Mouse (Mus musculus) neural tube, embryonic 15.5 days (tissue): ENCODE results near the gene Map3k6. TPM values are rescaled to one million over a fixed set of nuclear protein-coding genes. Genes with fewer than 3 reads are reported as not detected.

Experiments
- ATAC-seq: fragments of 200-750 bp; cut with Nextera tagmentation; 2 replicates; pipeline ENCODE4 v1.8.0; 2017; ENCODE audit warnings: mild to moderate bottlenecking, moderate TSS enrichment, moderate library complexity; ENCODE audit not compliant: low FRiP score
- H3K27ac ChIP-seq: fragments of 300-500 bp; sonication (generic); replicated peaks from 2 replicates; pipeline ENCODE4 v1.5.1; 2015; ENCODE audit warnings: mild to moderate bottlenecking, inconsistent platforms
- H3K27me3 ChIP-seq: fragments of 300-500 bp; sonication (generic); replicated peaks from 2 replicates; pipeline ENCODE4 v1.6.1; 2015; ENCODE audit warnings: inconsistent platforms
- H3K36me3 ChIP-seq: fragments of 300-500 bp; sonication (generic); 2 replicates; pipeline ENCODE4 v1.6.1; 2015; ENCODE audit warnings: inconsistent platforms
- H3K4me1 ChIP-seq: fragments of 300-500 bp; sonication (generic); 2 replicates; pipeline ENCODE4 v1.6.1; 2015; ENCODE audit warnings: inconsistent platforms
- H3K4me2 ChIP-seq: fragments of 300-500 bp; sonication (generic); 2 replicates; pipeline ENCODE4 v1.6.1; 2015; ENCODE audit warnings: inconsistent platforms, mild to moderate bottlenecking, moderate library complexity
- H3K4me3 ChIP-seq: fragments of 300-500 bp; sonication (generic); replicated peaks from 2 replicates; pipeline ENCODE4 v1.5.1; 2015; ENCODE audit warnings: mild to moderate bottlenecking, inconsistent platforms
- H3K9ac ChIP-seq: fragments of 300-500 bp; sonication (generic); replicated peaks from 2 replicates; pipeline ENCODE4 v1.6.1; 2015; ENCODE audit warnings: mild to moderate bottlenecking, inconsistent platforms
- H3K9me3 ChIP-seq: fragments of 300-500 bp; sonication (generic); replicated peaks from 2 replicates; pipeline ENCODE4 v1.6.1; 2016; ENCODE audit warnings: inconsistent platforms
- WGBS: fragments of 180-500 bp; shearing (Covaris S2); methylation state at CpG from one replicate; pipeline ENCODE4 v1.1.7; 2015; ENCODE audit warnings: mixed read lengths; 5-methylcytosine and 5-hydroxymethylcytosine counted together
- polyA plus RNA-seq: library from polyadenylated mRNA; unstranded; fragments of >200 nt; fragmentation: Nextera tagmentation; extraction: Ambion mirVana; gene quantifications from 2 replicates; pipeline ENCODE4 v1.2.1, GENCODE M21; 2015

Map3k6 gene
- 3.0 and 4.0 TPM in 2 replicates for polyA plus RNA-seq

DNA sequence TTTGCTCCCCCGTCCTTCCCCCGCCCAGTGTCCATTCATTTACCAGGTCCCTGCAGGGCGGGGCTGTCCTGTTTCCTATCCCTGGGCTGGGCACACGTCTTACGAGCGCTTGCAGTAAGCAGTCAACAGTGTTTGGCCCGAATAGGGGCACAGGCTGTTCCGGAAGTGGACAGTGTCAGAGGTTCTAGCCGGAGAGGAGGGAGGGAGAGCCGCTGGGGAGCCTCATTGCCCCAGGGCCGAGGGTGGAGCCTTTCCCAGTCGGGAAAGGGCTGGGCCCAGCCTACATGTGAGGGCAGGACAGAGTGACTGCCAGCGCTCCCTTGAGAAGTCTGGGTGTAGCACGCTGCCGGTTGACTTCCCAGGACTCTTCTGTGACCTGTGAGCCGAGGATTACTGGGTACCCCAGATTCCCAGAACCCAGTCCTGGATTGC lies at the start of gene Map3k6:
TSS of gene Map3k6 (plus strand) at position 329 of the 432 bp plus-strand sequence.
- peak within 1 kb of the TSS; percentile 56 for H3K4me3 ChIP-seq
- no peaks in the 10 kb centered on the region for H3K36me3 ChIP-seq
- H3K4me2 ChIP-seq = peak within 1 kb of the TSS; percentile 91
- H3K27me3 ChIP-seq = peaks cover 52% of the 10 kb centered on the region
- WGBS = 7% methylated on average over 16 of the region's 16 CpGs
- peak within 1 kb of the TSS; percentile 60; the same call in 1 of the 2 replicates for H3K27ac ChIP-seq
- peaks cover 15% of the 10 kb centered on the region for H3K4me1 ChIP-seq
- H3K9me3 ChIP-seq = no peaks in the 10 kb centered on the region
- ATAC-seq = no peak
- peak within 1 kb of the TSS; percentile 51 for H3K9ac ChIP-seq

- H3K4me1 ChIP-seq = peaks cover 34% of the 10 kb centered on the region
- WGBS = 88% methylated on average over 11 of the region's 11 CpGs
- H3K27ac ChIP-seq = no peak overlapping the region
- H3K9ac ChIP-seq = no peak overlapping the region
- no peak overlapping the region for H3K4me2 ChIP-seq
- no peaks in the 10 kb centered on the region for H3K9me3 ChIP-seq
- no peak overlapping the region for H3K4me3 ChIP-seq
- no peaks in the 10 kb centered on the region for H3K27me3 ChIP-seq
- peaks cover 53% of the 10 kb centered on the region for H3K36me3 ChIP-seq
- ATAC-seq = no peak
Observed at GRCm38 (mm10) chr4:133194482-133194881, 46.1 kb upstream of the Map3k6 start.

DNA sequence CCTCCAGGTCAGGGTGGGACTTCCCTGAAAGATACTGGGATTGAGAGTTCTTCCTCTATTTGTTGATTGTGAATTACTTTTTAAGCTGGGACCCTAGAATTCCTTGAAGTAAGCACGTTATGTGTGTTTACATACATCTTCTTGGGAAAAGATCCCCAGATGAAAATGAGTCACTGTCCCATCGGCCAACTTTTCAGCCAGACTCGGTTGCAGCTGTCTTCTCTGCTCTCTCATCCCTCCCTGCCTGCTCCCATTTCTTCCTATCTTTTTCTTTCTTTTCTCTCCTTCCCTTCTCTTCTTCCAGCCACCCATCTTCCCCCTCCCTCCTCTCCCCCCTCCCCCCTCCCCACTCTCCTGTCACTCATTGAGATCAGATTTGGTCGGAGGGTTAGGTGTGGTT lies 45.6 kb upstream of the Map3k6 start:
- Histone ChIP-seq H3K36me3 (peaks cover 51% of the 10 kb centered on the region), H3K27me3 (no peaks in the 10 kb centered on the region), H3K9me3 (no peaks in the 10 kb centered on the region), H3K27ac (no peak overlapping the region), H3K9ac (no peak overlapping the region), H3K4me1 (peaks cover 39% of the 10 kb centered on the region), H3K4me2 (no peak overlapping the region), H3K4me3 (no peak overlapping the region)
- 78% methylated on average over 4 of the region's 4 CpGs for WGBS
- ATAC-seq = no peak

DNA sequence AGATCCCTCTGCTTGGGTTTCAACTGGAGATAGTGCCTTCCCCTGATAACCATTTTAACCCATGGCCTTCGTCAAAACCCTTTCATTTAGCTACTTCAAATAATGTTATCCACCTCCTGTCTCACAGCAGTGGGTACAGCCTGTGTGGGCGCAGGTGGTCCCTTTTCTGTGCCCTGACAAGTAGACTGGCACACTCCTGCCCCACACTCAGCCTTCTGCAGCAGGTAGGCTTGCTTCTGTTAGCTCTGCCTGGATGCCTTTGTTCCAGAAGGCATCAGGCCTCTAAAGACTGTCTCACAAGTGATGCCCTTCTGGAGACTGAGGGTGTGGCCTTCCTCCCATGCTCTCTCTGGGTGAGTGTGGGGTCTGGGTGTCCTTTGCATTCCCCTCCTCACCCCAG lies 44.5 kb upstream of the Map3k6 start:
- H3K9me3 ChIP-seq = no peaks in the 10 kb centered on the region
- WGBS = 77% methylated on average over 2 of the region's 2 CpGs
- 0 out of 2 replicates have a peak overlapping the region, but pooled peaks have one; percentile 17 for H3K9ac ChIP-seq
- H3K4me1 ChIP-seq = peaks cover 51% of the 10 kb centered on the region
- H3K4me3 ChIP-seq = no peak overlapping the region
- H3K27me3 ChIP-seq = no peaks in the 10 kb centered on the region
- peak overlapping the region; percentile 86 for H3K27ac ChIP-seq
- peaks cover 41% of the 10 kb centered on the region for H3K36me3 ChIP-seq
- no peak overlapping the region for H3K4me2 ChIP-seq
- no peak for ATAC-seq

DNA sequence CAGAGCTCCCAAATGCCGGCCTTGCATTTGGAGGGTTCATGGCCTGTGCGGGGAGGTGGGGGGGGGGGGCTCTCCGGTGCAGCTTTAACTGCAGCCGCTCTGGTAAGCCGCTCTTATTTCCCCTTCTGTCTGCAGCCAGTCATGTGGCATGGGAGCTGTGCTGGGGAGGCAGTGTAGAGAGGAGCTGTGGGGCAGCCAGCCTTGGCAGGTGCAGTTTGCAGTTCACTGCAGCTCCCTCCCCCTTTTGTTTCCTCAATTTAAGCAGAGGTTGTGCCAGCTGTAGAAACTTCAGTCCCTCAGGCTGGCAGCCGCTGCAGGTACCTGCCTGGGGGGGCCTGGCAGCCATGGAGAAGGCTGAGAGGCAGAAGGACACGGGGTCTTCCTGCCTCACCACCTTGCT lies 43.8 kb upstream of the Map3k6 start:
- Histone ChIP-seq H3K4me1 (peaks cover 57% of the 10 kb centered on the region), H3K4me2 (no peak overlapping the region), H3K9me3 (no peaks in the 10 kb centered on the region), H3K4me3 (no peak overlapping the region), H3K27me3 (no peaks in the 10 kb centered on the region), H3K27ac (peak overlapping the region; percentile 86), H3K9ac (0 out of 2 replicates have a peak overlapping the region, but pooled peaks have one; percentile 30), H3K36me3 (peaks cover 34% of the 10 kb centered on the region)
- 8% methylated on average over 7 of the region's 7 CpGs for WGBS
- no peak for ATAC-seq

DNA sequence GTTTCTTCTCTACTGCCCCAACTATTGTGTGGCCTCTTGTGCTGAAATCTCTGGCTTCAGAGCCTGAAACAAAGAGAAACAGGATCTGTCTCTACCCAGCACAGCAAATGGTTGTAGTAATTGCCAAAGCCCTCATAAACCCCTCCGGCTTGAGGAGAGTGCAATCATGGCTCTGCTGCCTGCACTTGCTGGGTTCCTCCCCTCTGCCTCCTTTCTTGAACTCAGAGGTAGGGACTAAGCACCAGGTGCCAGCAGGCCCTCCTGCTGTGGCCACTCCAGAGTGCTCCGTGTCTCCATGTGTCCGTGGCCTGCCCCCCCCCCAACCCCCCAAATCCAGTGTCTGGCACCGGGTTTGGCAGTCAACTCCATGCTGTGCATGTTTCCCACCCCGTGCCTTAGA lies 43.3 kb upstream of the Map3k6 start:
- Histone ChIP-seq H3K4me1 (peaks cover 58% of the 10 kb centered on the region), H3K27ac (peak overlapping the region; percentile 86), H3K9ac (peak overlapping the region; percentile 30; the same call in 1 of the 2 replicates), H3K27me3 (no peaks in the 10 kb centered on the region), H3K4me2 (0 out of 2 replicates have a peak overlapping the region, but pooled peaks have one; percentile 2), H3K9me3 (no peaks in the 10 kb centered on the region), H3K4me3 (no peak overlapping the region), H3K36me3 (peaks cover 31% of the 10 kb centered on the region)
- no peak for ATAC-seq
- 11% methylated on average over 5 of the region's 5 CpGs for WGBS

DNA sequence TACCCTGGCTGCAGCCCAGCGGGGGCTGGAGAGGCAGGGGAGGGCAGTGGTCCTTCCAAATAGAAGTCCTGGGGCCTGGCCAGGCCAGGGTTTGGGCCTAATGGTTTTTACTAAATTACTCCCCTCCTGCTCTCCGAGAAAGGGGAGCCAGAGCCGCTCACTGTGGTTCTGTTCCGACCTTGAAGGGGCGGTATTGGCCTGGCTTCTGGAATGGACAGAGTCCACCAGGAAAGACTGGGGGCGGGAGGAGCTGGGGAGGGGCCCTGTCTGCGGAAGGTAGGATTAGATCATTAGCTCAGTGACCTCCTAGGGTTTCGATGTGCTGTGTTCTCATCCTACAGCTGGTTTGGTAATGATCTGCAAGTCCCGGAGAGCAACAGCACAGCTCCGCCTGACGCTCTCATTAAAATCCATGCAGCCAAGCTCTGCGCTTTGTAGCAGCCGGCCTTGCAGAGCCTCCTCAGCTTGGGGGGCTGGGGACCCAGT lies 42.8 kb upstream of the Map3k6 start:
- H3K27ac ChIP-seq = peak overlapping the region; percentile 86
- H3K4me3 ChIP-seq = no peak overlapping the region
- peak; percentile 45 for ATAC-seq
- 13% methylated on average over 13 of the region's 13 CpGs for WGBS
- H3K36me3 ChIP-seq = peaks cover 26% of the 10 kb centered on the region
- peaks cover 58% of the 10 kb centered on the region for H3K4me1 ChIP-seq
- H3K9ac ChIP-seq = peak overlapping the region; percentile 30; the same call in 1 of the 2 replicates
- H3K9me3 ChIP-seq = no peaks in the 10 kb centered on the region
- peak overlapping the region; percentile 2; the same call in 1 of the 2 replicates for H3K4me2 ChIP-seq
- no peaks in the 10 kb centered on the region for H3K27me3 ChIP-seq

DNA sequence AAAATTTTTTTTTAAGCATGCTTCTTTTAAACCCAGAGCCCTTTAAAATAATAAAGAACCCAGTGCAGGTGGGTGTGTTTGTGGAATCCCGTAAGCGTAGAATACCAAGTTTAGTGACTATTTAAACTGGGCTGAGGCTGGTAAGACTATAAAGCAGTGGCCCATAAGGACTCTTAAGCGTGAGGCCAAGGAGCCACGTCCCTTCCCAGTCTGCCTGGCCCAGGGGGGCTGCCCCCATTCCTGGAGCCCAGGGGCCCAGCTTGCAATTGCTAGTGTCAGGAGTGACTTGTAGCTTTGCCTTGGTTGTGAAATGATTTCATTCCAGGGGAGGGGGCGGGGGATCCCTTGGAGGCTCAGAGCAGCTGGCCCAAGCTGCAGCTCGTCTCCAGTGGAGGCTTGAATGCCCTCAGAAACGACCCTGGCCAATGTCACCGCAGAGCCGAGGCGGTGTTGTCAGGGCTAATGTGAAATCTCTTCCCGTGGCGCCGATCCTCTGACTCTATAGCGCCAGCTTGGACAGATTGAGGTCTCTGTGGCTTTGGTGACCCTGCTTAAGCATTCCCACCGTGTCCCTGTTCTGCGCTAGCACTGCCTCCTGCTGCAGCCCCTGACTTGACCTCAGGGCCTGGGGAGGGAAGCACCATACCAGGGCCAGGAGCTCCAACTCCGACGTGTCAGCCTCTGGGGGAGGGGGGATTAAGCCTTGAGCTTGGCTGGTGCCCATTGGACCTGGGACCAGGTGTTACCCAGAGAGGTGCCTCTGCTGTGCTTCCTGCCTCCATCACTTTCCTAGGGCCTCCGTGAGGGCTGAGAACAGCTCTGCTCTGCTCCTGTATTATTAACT lies 42.1 kb upstream of the Map3k6 start:
- Histone ChIP-seq H3K9ac (peak overlapping the region; percentile 30; the same call in 1 of the 2 replicates), H3K36me3 (peaks cover 19% of the 10 kb centered on the region), H3K9me3 (no peaks in the 10 kb centered on the region), H3K4me2 (peak overlapping the region; percentile 2), H3K4me1 (peaks cover 58% of the 10 kb centered on the region), H3K4me3 (no peak overlapping the region), H3K27me3 (no peaks in the 10 kb centered on the region), H3K27ac (peak overlapping the region; percentile 86)
- 13% methylated on average over 19 of the region's 19 CpGs for WGBS
- peak; percentile 3; the same call in 1 of the 2 replicates for ATAC-seq

- no peak for ATAC-seq
- H3K36me3 ChIP-seq = peaks cover 11% of the 10 kb centered on the region; the same call in 1 of the 2 replicates
- H3K4me3 ChIP-seq = no peak overlapping the region
- H3K9me3 ChIP-seq = no peaks in the 10 kb centered on the region
- no peaks in the 10 kb centered on the region for H3K27me3 ChIP-seq
- H3K27ac ChIP-seq = peak overlapping the region; percentile 72
- no peak overlapping the region for H3K9ac ChIP-seq
- H3K4me2 ChIP-seq = no peak overlapping the region
- H3K4me1 ChIP-seq = peaks cover 63% of the 10 kb centered on the region
- WGBS = 68% methylated on average over 6 of the region's 6 CpGs
Observed at GRCm38 (mm10) chr4:133199743-133200142, 40.9 kb upstream of the Map3k6 start.

GRCm38 (mm10) chr4:133200343-133200742 lies 40.3 kb upstream of the Map3k6 start:
- Histone ChIP-seq H3K9me3 (no peaks in the 10 kb centered on the region), H3K4me1 (peaks cover 67% of the 10 kb centered on the region), H3K27me3 (no peaks in the 10 kb centered on the region), H3K4me3 (no peak overlapping the region), H3K9ac (0 out of 2 replicates have a peak overlapping the region, but pooled peaks have one; percentile 10), H3K27ac (peak overlapping the region; percentile 72), H3K36me3 (peaks cover 10% of the 10 kb centered on the region; the same call in 1 of the 2 replicates), H3K4me2 (0 out of 2 replicates have a peak overlapping the region, but pooled peaks have one; percentile 3)
- 44% methylated on average over 21 of the region's 21 CpGs for WGBS
- ATAC-seq = no peak

GRCm38 (mm10) chr4:133201006-133201771 lies 39.4 kb upstream of the Map3k6 start:
- H3K4me2 ChIP-seq = no peak overlapping the region
- H3K27ac ChIP-seq = peak overlapping the region; percentile 72
- peaks cover 2% of the 10 kb centered on the region; the same call in 1 of the 2 replicates for H3K36me3 ChIP-seq
- no peak for ATAC-seq
- no peaks in the 10 kb centered on the region for H3K9me3 ChIP-seq
- H3K27me3 ChIP-seq = no peaks in the 10 kb centered on the region
- WGBS = 61% methylated on average over 8 of the region's 8 CpGs
- no peak overlapping the region for H3K4me3 ChIP-seq
- H3K4me1 ChIP-seq = peaks cover 65% of the 10 kb centered on the region
- no peak overlapping the region for H3K9ac ChIP-seq
